Mouse (Mus musculus) right cerebral cortex, adult 2 months (tissue): ENCODE measurements at regions not wholly inside any gene's neighbourhood (a gene's known extent, or its start where the extent isn't known, plus 50 kb on each side); places are given as distances from the start of the nearest gene placed in this dataset.
A peak's percentile ranks its signal among the peaks of the same experiment; 100 is the strongest.

Experiments used
- DNase-seq, 2 experiments: peaks; one replicate each; pipeline ENCODE4 v3.0.0; 2021 to 2022; ENCODE audit warnings: low spot score in 2 of 2

DNA sequence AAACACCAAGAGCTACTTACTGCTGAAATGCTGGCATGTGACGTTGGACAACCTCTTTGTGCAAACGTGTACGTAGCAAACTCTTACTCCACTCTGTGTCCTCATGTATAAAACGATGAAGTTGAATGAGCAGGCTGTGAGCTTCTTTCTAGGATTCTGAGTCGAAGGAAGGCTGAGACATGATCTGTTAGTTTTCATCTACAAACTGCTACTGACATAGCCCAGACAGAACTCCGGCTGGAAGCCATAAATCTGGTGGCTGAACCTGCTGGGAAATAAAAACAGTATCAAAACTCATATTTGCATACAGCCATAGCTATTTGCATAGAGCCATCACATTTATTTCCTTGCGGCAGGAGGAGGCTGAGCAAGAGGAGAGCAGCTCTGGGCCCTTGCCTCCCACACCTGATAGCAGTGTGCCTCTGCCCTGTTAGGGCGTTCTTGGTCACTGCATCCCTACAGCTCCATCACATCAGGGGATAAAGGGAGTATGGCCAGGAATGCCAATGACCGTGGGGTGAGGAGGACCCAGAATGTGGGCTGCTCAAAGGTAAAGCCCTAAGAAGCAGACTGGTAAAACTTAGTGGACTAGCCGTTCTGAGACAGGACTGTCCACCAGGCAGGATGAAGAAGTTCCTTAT lies 206.8 kb upstream of the Ppp2r3a start:
- no peak for DNase-seq

DNA sequence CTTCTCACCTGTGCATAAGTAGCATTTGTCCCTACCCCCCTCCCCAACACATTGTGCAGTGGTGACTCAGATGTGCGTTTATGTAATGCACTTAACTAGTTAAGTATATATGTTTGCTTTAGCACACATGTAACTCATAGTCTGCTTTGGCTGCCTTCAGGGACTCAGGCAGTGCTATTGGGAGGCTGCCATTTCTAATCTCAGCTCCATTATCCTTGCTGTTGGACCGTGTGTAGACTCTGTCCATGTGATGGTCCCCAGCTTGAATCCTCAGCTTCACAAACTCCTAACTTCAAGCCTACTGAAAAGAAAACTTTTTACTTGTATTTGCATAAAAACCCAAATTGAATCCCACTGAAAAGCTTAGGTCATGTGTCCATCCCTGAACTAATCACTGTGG lies 194.7 kb upstream of the Ppp2r3a start:
- DNase-seq, result no peak

DNA sequence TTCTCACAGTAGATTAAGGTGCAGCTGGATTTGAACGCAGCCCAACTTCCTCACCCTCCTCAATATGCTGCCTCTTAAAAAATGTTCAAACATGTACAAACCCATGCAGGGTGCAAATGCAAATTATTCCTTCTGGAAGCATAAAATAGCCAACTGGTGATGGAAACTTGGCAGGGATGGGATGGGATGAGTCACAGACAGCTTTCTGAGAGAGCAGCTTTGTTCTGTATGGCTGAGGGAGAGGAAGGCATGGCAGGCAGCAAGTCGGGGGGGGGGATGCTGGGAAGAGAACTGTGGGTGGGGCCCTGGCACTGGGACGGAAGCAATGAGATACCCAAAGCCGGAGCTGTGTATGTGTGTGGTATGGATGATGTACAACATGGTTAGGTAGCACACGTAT lies 194.2 kb upstream of the Ppp2r3a start:
- DNase-seq, result peak; percentile 71 to 80

DNA sequence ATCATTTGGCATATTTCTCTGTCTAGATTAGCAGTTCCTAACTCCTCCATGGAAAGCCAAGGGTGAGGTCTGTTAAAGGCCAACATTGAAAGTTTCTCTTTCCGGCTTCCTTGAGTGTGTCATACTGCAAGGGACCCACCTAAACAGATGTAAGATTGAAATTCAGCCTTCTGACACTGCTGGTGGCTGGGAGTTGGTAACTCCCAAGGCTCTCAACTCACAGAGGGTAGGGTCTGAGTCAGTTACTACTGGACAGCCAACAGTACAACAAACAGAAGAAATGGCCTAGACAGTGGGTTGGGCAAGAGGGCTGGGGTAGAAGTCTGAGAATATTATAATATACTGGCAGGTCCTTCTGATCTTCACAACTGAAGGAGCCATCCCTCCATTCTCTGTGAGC lies 193.7 kb upstream of the Ppp2r3a start:
- DNase-seq, result no peak

DNA sequence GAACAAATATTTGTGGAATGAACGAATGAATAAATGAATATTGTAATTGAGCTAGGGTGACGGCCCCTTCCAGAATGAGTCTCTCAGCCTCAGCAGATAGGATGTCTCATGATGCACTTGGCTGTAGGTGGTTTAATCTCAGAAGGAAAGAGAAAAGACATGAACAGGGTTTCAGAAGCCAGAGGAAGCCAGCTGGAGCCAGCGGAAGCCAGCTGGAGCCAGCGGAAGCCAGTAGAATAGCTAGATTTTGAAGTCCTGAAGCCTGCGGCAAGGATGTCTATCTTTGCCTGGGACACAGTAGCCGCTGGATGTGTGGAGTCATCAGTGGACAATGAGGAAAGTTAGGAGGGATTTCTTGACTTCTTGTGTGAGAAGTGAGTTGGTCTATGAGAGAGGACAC lies 188.3 kb upstream of the Ppp2r3a start:
- no peak for DNase-seq

DNA sequence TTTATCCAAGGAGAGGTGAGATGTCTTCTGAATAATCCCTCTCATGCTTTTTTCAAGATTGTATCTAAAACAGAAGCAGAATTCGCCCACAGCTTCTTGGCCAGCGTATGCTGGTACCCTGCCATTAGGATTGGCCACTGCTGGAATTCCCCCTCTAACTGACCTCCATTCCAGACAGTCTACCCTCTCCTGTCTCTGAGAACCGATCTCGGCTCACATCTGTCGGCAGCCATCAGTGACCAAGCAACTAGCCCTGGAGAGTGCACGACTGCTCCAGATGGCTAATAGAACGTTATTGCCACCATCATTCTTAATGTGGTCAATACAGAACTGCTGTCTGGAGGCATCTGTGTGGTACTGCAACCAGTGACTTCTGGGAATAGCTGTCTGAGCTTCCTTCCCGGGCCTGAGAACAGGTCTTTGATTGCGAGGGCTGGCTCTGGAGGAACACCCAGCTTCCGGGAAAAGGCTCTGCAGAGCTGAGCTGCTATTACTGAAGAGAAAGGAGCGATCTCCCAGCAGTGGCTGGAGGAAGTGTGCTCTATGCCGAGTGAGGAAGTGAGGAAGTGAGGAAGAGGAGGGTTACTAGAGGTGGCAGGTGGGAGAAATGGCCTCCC lies 187.1 kb upstream of the Ppp2r3a start:
- no peak for DNase-seq

DNA sequence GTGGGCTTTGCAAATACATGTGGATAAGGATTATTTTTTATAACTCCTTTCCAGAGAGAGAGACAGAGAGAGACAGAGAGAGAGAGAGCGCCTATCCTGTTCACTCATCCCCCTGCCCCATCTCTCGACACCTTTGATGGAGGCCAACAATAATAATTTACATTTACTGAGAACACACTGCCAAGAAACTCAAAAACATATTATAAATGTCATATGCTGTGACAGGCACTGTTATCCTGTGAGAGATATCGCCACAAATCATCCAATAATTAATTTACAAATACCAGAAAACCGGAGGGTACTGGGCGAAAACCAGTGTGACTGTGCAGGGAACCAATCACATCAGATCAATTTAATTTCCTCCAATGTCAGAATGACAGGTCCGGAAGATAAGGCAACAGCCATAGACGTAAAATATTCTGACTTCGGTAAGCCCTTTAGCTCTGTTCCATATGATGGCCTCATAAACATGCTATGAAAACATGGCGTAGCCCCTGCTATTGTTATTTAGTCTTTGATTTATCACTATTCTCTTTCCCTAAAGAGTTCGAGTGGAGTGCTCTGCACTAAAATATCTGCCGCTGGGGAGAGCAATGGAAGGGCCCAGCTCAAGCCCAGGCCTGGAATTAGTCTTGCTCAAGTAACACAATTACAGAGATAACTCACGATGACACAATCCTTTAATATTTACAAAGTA lies 173.5 kb upstream of the Ppp2r3a start:
- DNase-seq, result no peak

DNA sequence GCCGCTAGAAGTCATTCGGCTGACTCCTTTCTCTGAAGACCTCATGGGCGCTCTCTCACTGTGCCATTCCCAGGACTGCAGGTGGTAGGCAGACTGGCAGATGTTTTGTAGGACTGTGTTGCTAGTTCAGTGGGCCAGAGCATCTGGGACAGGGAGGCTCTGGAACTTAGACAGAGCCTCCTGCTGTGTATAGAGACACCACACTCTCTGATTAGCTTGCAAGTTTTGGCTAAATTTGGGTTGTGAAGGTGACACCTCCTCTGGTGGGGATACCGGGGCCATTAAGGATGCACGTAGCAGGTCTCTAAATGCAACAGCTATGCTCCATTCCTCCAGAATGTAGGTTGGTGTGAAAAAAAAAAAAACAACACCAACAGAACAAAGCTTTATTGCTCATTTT lies 171.4 kb upstream of the Ppp2r3a start:
- DNase-seq, result peak; percentile 41 to 42

DNA sequence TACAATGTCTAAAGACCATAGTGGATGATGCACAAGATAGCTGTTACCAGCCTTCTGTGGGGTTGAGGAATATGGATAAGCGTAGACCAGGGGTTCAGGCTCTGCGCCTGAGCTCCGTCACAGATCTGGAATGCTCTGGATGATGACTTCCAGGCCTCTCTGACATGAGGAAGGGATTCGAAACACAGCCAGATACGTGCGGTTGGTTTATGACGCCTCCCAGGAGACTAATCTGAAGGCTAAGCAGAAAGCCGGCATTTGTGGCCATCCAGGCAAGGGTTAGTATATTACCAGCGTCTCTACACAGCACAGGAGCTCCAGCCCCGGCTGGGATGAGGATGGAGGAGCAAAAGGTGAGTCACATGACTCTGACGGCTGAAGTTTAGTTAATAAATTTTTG lies 170.4 kb upstream of the Ppp2r3a start:
- no peak for DNase-seq

DNA sequence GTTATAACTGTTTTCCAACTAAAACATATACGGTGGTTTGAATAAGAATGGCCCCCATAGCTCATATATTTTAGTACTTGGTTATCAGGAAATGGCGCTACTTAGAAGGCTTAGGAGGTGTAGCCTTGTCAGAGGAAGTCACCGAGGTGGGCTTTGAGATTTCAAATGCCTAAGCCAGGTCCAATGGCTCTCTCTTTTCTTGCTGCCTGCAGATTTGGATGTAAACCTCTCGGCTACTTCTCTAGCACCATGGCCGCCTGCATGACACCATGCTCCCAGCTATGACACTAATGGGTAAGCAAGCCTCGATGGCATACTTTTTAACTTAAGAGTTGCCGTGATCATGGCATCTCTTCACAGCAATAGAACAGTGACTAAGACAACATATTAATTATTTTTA lies 169.5 kb upstream of the Ppp2r3a start:
- no peak for DNase-seq

DNA sequence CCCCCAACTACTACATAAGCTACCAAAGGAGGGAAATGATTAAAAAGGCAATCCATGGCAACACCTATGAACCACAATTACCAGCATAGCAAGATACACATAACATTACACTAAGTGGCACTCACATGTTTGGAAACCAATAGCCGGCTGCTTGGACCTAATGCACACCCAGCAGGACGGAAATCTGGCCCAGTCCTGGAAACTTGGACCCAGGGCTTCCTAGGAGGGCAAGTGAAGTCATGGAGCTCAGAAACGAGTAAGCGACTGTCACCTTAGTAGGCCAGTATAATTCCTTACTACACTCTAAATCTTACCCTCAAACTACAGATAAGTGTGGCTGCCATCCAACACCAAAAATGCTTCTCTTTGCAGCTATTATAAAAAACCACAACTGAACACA lies 168.6 kb upstream of the Ppp2r3a start:
- DNase-seq, result no peak

DNA sequence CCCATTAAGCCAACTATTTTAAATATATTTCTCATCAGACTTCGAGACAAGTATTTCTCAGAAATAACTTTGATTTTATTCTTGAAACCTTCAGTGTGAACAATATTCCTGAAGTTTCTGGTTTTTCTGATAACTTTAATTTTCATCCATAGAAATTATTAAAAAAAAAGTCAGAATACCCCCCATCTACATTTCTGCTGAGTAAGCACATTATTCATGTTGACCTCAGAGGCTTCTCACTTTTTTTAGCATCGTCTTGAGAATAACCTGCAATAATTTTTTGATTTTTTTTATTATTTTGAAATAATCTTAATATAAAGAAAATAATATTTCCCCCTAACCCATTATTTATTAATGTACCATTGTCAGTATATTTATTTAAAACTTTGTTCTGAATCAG lies 166.1 kb upstream of the Ppp2r3a start:
- no peak for DNase-seq

DNA sequence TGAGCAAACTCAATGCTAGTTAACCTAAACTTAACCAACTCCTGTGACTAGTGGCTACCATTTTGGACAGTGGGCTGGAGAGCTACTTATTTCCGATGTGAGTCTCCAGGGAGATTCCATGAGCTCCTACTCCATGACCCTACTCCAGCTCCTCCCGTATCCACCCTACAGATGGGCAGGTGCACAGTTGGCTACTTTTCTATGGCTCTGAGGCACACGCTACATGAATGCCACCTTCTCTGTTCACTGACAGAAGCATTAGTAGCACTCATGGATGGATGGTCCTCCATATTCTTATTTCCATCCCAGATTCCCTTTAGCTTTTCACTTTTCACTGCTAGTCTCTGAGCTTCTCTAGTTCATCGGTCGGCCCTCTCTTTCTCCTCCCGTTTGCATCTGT lies 164.7 kb upstream of the Ppp2r3a start:
- no peak for DNase-seq

DNA sequence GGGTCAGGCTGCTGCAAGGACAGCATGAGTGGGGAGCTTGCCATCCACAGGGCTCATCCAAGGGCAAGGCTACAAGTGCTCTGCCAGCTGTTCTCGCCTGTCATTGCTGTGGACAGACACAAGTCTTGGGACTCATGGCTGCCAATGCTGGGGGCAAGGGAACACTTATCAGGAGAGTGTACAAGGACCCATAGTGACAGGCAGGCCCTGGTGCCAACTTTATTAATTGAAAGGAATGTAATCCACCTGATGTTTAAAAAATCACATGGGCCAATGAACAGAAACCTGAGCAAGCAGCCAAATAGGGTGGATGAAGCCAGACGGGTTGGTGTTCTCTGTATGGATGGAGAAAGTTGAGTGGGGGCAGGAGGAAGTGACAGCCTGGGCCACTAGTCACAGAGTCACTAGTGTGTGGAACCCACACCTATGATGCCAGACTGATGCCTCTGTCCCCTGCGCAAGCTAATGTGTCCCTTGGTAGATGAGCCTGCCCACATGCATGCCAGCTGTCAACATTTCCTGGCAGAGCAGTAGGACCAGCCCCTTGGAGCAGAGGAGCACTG lies 161.6 kb upstream of the Ppp2r3a start:
- DNase-seq, result no peak

DNA sequence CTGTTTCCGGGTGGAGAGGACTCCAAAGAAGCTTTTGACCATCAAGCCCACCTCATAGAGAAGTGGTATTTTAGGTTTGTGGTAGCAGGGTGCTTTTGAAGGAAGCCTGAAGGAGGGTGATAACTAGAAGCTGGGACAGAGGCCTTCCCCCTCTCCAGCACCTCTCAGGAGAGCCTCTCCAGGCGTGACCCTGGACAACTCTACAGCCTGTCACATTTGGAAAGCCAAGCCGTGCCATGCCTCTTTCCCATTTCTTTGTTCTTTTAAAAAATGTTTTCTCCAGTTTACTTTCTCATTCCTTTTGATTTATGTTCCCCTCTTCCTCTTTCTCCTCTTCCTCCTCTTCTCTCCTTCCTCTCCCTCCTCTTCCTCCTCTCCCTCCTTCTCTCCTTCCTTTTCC lies 160.4 kb upstream of the Ppp2r3a start:
- DNase-seq, result no peak

DNA sequence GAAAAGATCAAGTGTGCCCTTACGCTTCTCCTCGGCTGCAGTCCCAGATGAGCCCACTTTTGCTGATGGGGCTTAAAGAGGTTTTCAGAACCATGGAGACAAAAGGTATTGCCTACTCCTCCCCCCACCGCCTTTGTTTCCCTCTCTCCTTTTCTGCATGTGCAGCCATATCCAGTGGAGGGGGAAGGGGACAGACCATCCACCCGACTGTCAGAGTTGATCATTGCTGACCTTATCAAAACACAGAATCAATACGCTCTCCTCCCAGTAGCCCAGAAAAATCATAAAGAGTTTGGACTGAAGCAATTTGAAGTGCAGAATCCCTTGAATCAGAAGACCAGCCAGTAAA lies 159.9 kb upstream of the Ppp2r3a start:
- DNase-seq, result no peak

DNA sequence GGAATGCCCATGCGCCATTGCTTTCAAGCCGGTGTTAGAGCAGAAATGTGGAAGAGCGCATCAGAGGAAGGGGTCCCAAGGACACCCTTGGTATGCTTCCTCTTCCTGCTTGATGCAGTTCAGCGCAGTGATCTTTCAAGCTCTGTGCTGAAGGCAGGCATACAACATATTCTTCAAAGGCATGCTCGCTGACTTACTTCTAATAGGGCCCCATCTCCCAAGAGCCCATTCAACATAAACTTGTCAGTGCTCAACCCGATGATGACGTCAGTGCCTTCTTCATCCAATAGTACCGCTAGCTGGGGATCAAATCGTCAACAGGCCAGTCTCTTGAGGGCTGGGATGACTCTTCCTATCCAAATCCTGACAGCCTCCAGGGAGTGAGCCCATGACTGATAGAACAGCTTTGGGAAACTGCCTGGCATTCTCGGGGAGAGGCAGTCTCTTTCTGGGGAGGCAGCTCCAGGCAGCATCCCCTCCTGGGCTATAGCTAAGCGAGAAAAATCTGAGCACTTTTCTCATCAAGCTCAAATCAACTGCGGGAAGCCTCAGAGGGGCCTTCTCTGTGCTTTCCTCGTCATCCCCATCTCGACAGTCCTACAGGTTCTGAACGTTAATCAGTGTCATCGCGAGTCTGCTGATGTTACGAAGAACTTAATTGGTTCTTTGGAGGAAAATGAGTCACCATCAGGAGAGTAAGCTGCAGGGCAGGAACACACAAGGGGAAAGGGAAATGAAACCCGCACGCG lies 159.4 kb upstream of the Ppp2r3a start:
- no peak for DNase-seq

DNA sequence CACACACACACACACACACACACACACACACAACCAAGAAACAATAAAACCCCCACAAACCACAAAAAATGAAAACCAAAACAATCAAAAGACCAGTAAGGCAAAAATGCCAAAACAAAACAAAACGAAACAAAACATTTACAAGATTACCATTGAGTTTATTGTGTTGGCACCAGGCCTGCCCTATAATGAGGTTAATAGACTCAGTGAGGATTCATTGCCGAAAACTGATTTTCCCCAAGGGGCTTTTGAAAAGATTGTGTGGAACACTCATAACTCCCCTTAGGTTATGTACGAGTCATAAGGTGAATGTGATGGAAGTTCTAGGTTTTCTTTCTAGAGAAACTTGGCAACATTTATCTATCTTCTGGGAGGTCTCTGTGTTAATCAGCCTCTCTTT lies 158.8 kb upstream of the Ppp2r3a start:
- no peak for DNase-seq

DNA sequence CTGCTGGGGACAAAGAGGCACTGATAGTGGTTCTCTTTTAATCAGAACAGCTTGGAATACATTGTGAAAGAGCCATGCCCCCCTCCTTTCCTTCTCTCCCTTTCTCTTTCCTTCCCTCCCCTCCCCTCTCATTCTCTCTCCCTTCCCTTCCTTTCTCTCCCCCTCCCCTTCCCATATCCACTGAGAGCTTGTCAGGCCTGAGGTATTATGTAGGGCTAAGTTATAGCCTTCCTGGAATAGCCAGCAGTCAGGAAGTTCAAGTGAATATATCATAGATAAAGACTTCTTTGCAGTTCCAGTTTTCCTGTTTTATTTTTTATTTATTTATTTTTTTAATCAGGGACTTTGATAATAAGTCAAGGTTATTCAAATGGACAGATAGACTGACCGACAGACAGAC lies 156.5 kb upstream of the Ppp2r3a start:
- no peak for DNase-seq

DNA sequence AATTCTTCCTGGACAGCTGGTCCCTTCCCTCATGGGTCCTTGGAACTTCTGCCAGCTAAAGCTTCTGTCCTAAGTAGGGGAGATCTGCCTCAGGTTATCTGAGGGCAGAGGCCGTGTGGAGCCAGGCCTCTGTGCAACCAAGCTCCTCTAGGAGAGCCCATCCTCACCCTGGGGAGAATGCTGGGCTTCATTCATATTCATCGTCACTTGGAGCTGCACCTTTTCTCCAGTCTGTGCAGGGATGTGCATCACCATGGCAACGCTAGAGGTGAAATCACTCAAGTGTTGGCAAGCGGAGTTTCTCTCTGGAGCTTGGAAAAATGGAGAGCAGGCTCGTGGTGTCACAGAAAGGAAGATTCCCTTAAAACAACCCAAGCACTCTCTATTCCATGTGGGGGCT lies 155.5 kb upstream of the Ppp2r3a start:
- peak; percentile 73 to 74 for DNase-seq

DNA sequence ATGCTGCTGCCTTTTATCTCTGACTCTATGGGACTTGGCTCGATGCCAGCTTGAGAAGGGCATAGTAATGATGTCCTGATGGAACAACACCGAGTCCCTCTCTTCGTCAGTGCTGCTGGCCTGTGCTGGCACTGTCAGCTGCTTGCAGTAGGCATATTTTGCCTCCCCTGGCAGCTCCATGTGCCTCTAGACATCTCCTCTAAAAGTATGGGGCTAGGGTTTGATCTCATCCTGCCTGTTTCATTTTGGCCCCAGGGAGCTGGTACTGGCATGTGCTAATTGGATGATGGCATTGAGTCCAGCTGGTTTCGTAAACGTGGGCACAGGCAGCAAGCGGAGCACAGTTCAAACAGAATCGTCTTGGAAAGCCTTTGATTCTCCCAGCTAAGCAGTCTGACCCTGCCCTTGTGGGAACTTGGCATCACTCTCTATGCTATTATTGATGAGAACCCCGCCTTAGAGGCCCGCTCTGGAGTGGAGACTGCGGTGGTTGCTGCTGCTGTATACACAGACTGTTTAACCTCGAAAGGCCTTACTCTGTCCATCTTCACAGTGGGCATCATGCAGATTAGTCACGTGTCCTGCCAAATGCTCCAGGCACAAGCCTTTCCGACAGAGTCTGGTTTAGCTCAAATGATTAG lies 153.0 kb upstream of the Ppp2r3a start:
- DNase-seq, result peak; percentile 20 to 33

DNA sequence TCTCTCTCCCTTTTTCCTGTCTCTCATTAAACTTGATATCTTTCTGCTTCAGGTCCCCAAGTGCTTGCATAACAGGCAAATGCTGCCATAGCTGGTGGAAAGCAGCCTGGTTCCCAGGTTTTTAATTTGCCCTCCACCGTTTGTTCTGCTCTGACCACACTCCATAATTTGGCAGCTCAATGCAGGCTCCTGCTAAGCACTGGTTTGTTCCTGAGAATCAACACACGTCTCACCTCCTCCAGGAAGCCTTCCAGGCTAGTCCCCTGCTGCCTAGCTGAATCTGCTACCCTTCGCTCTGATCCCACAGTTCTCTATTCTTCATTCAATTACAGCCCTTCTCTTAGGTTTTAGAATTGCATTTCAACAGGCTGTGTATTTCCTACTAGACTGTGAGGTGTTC lies 152.4 kb upstream of the Ppp2r3a start:
- no peak for DNase-seq
